Mouse (Mus musculus) liver, embryonic 15.5 days (tissue): ENCODE measurements around the gene Esp23. TPM values are rescaled to one million over a fixed set of nuclear protein-coding genes. Genes with fewer than 3 reads are reported as not detected.
"Not testable (repeated sequence)": the region's sequence is repeated elsewhere in the genome, so short reads cannot be mapped to it uniquely, and the experiment has no call there.

Source experiments
- ATAC-seq: fragments of 200-750 bp; cut with Nextera tagmentation; 2 replicates; pipeline ENCODE4 v1.8.0; 2017; ENCODE audit warnings: moderate number of reproducible peaks, mild to moderate bottlenecking, moderate library complexity; ENCODE audit not compliant: insufficient read depth
- H3K27ac ChIP-seq: fragments of 300-500 bp; sonication (generic); replicated peaks from 2 replicates; pipeline ENCODE4 v1.5.1; 2015; ENCODE audit warnings: mild to moderate bottlenecking, inconsistent platforms
- H3K27me3 ChIP-seq: fragments of 300-500 bp; sonication (generic); 2 replicates; pipeline ENCODE4 v1.6.1; 2015; ENCODE audit warnings: mild to moderate bottlenecking, inconsistent platforms
- H3K36me3 ChIP-seq: fragments of 300-500 bp; sonication (generic); replicated peaks from 2 replicates; pipeline ENCODE4 v1.6.1; 2015; ENCODE audit warnings: moderate library complexity, mild to moderate bottlenecking, inconsistent platforms
- H3K4me1 ChIP-seq: fragments of 300-500 bp; sonication (generic); replicated peaks from 2 replicates; pipeline ENCODE4 v1.6.1; 2015; ENCODE audit warnings: inconsistent platforms
- H3K4me2 ChIP-seq: fragments of 300-500 bp; sonication (generic); 2 replicates; pipeline ENCODE4 v1.6.1; 2015; ENCODE audit warnings: moderate library complexity, mild to moderate bottlenecking, inconsistent platforms
- H3K4me3 ChIP-seq: fragments of 300-500 bp; sonication (generic); replicated peaks from 2 replicates; pipeline ENCODE4 v1.5.1; 2015; ENCODE audit warnings: mild to moderate bottlenecking, inconsistent platforms
- H3K9ac ChIP-seq: fragments of 300-500 bp; sonication (generic); 2 replicates; pipeline ENCODE4 v1.6.1; 2015; ENCODE audit warnings: moderate library complexity, mild to moderate bottlenecking, inconsistent platforms
- H3K9me3 ChIP-seq: fragments of 300-500 bp; sonication (generic); replicated peaks from 2 replicates; pipeline ENCODE4 v1.6.1; 2016; ENCODE audit warnings: inconsistent platforms
- WGBS: fragments of 180-500 bp; shearing (Covaris S2); methylation state at CpG from one replicate; pipeline ENCODE4 v1.1.7; 2015; ENCODE audit warnings: mixed read lengths; ENCODE audit not compliant: insufficient replicate concordance; 5-methylcytosine and 5-hydroxymethylcytosine counted together
- polyA plus RNA-seq: library from polyadenylated mRNA; unstranded; fragments of >200 nt; fragmentation: Nextera tagmentation; extraction: Ambion mirVana; gene quantifications from 2 replicates; pipeline ENCODE4 v1.2.1, GENCODE M21; 2015

The Esp23 gene
- not detected in 2 replicates for polyA plus RNA-seq

DNA sequence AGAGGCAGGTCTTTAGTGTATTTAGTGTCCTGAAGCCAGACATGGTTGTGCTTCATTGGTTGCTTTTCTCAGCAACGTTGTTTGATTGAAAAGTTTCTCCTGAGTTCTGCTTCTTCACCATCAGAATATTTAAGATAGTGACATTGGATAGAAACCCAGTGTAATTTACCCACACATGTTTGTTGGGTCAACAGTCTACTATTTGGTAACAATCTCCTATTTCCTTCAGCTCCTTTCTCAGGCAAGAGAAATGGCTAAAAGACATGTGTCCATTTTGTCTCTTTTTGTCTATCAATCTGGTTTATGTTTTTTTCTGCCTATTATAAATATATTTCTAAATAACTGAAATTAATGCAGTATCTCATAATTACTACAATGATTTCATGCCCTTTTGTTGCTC, at the start of gene Esp23:
Esp23 (minus strand) TSS at position 101 of the 400 bp plus-strand sequence.
- no peak within 1 kb of the TSS for H3K9ac ChIP-seq
- no peaks in the 10 kb centered on the region for H3K4me1 ChIP-seq
- no peak within 1 kb of the TSS for H3K4me3 ChIP-seq
- ATAC-seq, result no peak
- no peak within 1 kb of the TSS for H3K4me2 ChIP-seq
- H3K9me3 ChIP-seq, result no peaks in the 10 kb centered on the region
- 18% methylated on average over 1 of the region's 1 CpGs for WGBS
- H3K27me3 ChIP-seq, result no peaks in the 10 kb centered on the region
- H3K27ac ChIP-seq, result no peak within 1 kb of the TSS
- H3K36me3 ChIP-seq, result no peaks in the 10 kb centered on the region

- ATAC-seq, H3K27me3 ChIP-seq, H3K4me1 ChIP-seq, H3K4me2 ChIP-seq, H3K4me3 ChIP-seq, H3K36me3 ChIP-seq, H3K9ac ChIP-seq, H3K27ac ChIP-seq, H3K9me3 ChIP-seq: not testable (repeated sequence)
- WGBS, result 55% methylated on average over 11 of the region's 11 CpGs
Observed at GRCm38 (mm10) chr17:39107126-39107525, 30.3 kb upstream of the Esp23 start.

DNA sequence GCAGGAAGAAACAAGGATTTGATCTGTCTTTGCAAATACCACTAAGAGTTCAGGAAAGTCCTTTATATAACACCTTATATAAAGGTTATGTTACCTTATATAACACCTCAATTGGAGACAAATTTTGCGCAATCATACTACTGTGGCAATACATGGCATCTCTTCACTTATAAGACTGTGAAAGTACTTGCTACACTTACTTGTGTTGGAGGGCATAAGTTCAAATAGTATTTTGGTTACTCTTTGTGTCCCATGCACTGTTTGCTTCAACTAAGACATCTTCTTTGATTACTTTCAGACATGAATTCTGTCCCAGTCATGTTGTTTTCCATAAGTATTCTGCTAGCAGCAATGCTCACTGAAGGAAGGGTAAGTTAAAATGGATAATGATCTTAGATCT, 18.2 kb upstream of the Esp23 start, which contains the start of gene Esp22:
Esp22 (plus strand) TSS at position 301 of the 400 bp plus-strand sequence.
- WGBS, result 79% methylated on average over 1 of the region's 1 CpGs
- no peaks in the 10 kb centered on the region for H3K4me1 ChIP-seq

GRCm38 (mm10) chr17:39063641-39064040, 13.2 kb downstream of the Esp23 start:
- Histone ChIP-seq H3K9ac (no peak overlapping the region), H3K36me3 (no peaks in the 10 kb centered on the region), H3K27ac (no peak overlapping the region), H3K9me3 (no peaks in the 10 kb centered on the region), H3K4me1 (no peaks in the 10 kb centered on the region), H3K4me3 (no peak overlapping the region), H3K27me3 (no peaks in the 10 kb centered on the region), H3K4me2 (no peak overlapping the region)
- ATAC-seq, result no peak

More for the DNA sequence above, 18.2 kb upstream of the Esp23 start, which contains the start of gene Esp22:
- Histone ChIP-seq H3K4me3 (no peak within 1 kb of the TSS), H3K9me3 (no peaks in the 10 kb centered on the region), H3K9ac (no peak within 1 kb of the TSS), H3K4me2 (no peak within 1 kb of the TSS), H3K36me3 (no peaks in the 10 kb centered on the region), H3K27me3 (no peaks in the 10 kb centered on the region), H3K27ac (no peak within 1 kb of the TSS)
- no peak for ATAC-seq

DNA sequence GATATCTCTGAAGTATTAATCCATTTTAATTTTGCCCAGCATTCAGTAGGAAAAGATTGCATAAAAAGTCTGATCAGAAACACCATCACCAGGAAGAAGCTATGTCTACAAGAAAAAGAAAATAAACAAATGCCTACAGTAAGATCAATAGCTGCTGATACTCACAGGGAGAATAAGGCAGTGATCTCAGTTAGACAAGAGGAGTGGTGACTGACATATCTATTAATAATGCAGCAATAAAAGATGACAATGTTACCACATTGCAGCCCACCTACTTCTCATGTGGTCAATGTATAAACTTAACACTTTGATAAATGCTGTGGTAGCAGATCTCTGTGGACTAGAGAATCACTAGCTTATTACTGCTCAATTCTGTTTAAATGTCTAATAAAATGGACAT, 33.6 kb downstream of the Esp23 start, which contains the start of gene Gm21903:
Gm21903 (minus strand) TSS at position 101 of the 400 bp plus-strand sequence.
- Histone ChIP-seq H3K4me1 (no peaks in the 10 kb centered on the region), H3K36me3 (no peaks in the 10 kb centered on the region), H3K27ac (no peak within 1 kb of the TSS), H3K9ac (no peak within 1 kb of the TSS), H3K9me3 (no peaks in the 10 kb centered on the region), H3K27me3 (no peaks in the 10 kb centered on the region), H3K4me3 (no peak within 1 kb of the TSS), H3K4me2 (no peak within 1 kb of the TSS)
- ATAC-seq, result no peak

- not testable (repeated sequence) for H3K9me3 ChIP-seq, ATAC-seq, H3K27ac ChIP-seq, H3K4me1 ChIP-seq, H3K4me2 ChIP-seq, H3K4me3 ChIP-seq, H3K27me3 ChIP-seq, H3K36me3 ChIP-seq, H3K9ac ChIP-seq
- 64% methylated on average over 3 of the region's 3 CpGs for WGBS
Observed at GRCm38 (mm10) chr17:39036395-39036794, 40.4 kb downstream of the Esp23 start, which contains the start of gene Esp24. Gene Esp24 (plus strand): TSS chr17:39036695.

Other genes starting within 250 kb of the Esp23 start
- not detected in 2 replicates for gene Esp24, start 40.3 kb downstream of the Esp23 start, polyA plus RNA-seq
- not detected in 2 replicates for gene Gm21903, start 33.7 kb downstream of the Esp23 start, polyA plus RNA-seq
- not detected in 2 replicates for gene Esp22, start 18.3 kb upstream of the Esp23 start, polyA plus RNA-seq